Mouse (Mus musculus) cerebellum, adult 2 months (tissue): ENCODE data around the gene Rasd1.

ENCODE experiments used
- CTCF ChIP-seq: fragments of 200-500 bp; IDR thresholded peaks from 2 replicates; pipeline ENCODE4 v1.5.1; 2011; ENCODE audit warnings: low read depth, mild to moderate bottlenecking, control low read depth, low read length, moderate library complexity, borderline replicate concordance; ENCODE audit not compliant: insufficient read depth
- POLR2A ChIP-seq: fragments of 200-500 bp; IDR thresholded peaks from 2 replicates; pipeline ENCODE4 v1.6.1; 2011; ENCODE audit warnings: low read length, control low read depth, borderline replicate concordance; ENCODE audit not compliant: insufficient read depth

DNA sequence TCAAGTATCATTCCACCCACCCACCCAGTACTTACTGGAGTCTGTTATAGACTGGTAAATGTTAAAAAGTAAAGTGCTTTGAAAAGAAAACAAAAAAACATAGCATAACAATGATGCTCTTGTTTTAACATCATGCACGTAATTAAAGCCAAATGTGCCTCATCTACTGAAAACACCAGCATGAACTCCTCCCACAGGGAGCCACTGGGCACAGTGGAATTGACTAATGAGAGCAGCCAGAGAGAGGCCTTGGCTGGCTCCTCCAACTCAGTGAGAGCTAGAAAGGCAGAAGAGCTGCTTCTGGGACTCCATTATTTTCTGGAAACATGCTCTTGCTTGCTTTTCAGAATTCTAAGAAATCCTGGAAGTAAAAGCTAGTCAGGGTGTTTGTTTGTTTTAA is 24.7 kb upstream of the Rasd1 start:
- TF ChIP-seq POLR2A: no peak
- no peak for TF ChIP-seq CTCF
